Mouse (Mus musculus) CH12.LX (cell line): Measurements from ENCODE around the gene Olfr739. TPM values are rescaled to one million over a fixed set of nuclear protein-coding genes. Genes with fewer than 3 reads are reported as not detected.

Experiments used
- DNase-seq: peaks from one replicate; pipeline ENCODE4 v3.0.0-alpha.2; 2013; ENCODE audit errors: extremely low read depth
- H3K27ac ChIP-seq: 2 replicates; pipeline ENCODE4 v1.5.1; 2012; ENCODE audit warnings: low read depth, mild to moderate bottlenecking, control low read depth, moderate library complexity; ENCODE audit not compliant: insufficient read depth
- H3K27me3 ChIP-seq: replicated peaks from 2 replicates; pipeline ENCODE3; 2012; ENCODE audit warnings: inconsistent platforms
- H3K36me3 ChIP-seq, 2 experiments: replicated peaks in 1 of 2; 2 replicates each; pipeline versions ENCODE3 to v1.6.1; 2012; ENCODE audit warnings: inconsistent platforms in 1 of 2, low read length in 1 of 2, mild to moderate bottlenecking in 1 of 2, mixed read lengths in 1 of 2, moderate library complexity in 1 of 2; ENCODE audit not compliant: control insufficient read depth in 1 of 2, insufficient read depth in 1 of 2
- H3K4me1 ChIP-seq, 2 experiments: 2 replicates each; pipeline ENCODE4 v1.6.1; 2012; ENCODE audit warnings: inconsistent platforms in 1 of 2, moderate library complexity in 1 of 2; ENCODE audit not compliant: insufficient read depth in 2 of 2, control insufficient read depth in 1 of 2
- H3K4me2 ChIP-seq: 2 replicates; pipeline ENCODE4 v1.6.1; 2012; ENCODE audit warnings: low read depth, mild to moderate bottlenecking, control low read depth; ENCODE audit not compliant: poor library complexity, insufficient read depth, severe bottlenecking
- H3K4me3 ChIP-seq, 3 experiments: fragments of 150-350 bp in 1 of 3; sonication (generic) in 1 of 3; replicated peaks in 1 of 3; 2 replicates each; pipeline versions ENCODE3 to v1.5.1; 2011 to 2012; ENCODE audit warnings: low read depth in 2 of 3, low read length in 2 of 3, mild to moderate bottlenecking in 2 of 3, moderate library complexity in 2 of 3, control low read depth in 1 of 3, improper control_type of control experiment in 1 of 3, inconsistent platforms in 1 of 3, mixed read lengths in 1 of 3; ENCODE audit not compliant: poor library complexity in 1 of 3
- H3K79me2 ChIP-seq: replicated peaks from 2 replicates; pipeline ENCODE4 v1.6.1; 2012; ENCODE audit warnings: mild to moderate bottlenecking, moderate library complexity; ENCODE audit not compliant: control insufficient read depth, poor library complexity, insufficient read depth, severe bottlenecking; ENCODE audit errors: extremely low read depth
- H3K9ac ChIP-seq: 2 replicates; pipeline ENCODE4 v1.6.1; 2012; ENCODE audit warnings: low read depth, mild to moderate bottlenecking, control low read depth, moderate library complexity; ENCODE audit not compliant: insufficient read depth
- H3K9me3 ChIP-seq: replicated peaks from 2 replicates; pipeline ENCODE3; 2012; ENCODE audit warnings: low read length, inconsistent platforms, mixed read lengths
- CHD1 ChIP-seq: IDR thresholded peaks from 2 replicates; pipeline ENCODE4 v1.6.1; 2012; ENCODE audit warnings: low read depth, low read length, improper control_type of control experiment, inconsistent platforms
- CHD2 ChIP-seq: IDR thresholded peaks from 2 replicates; pipeline ENCODE4 v1.6.1; 2011; ENCODE audit warnings: low read length, improper control_type of control experiment
- CTCF ChIP-seq, 2 experiments: IDR thresholded peaks in 1 of 2; conservative IDR thresholded peaks in 1 of 2; 2 replicates each; pipeline ENCODE4 v1.5.1; 2011 to 2012; ENCODE audit warnings: low read depth in 2 of 2, low read length in 2 of 2, improper control_type of control experiment in 1 of 2, inconsistent platforms in 1 of 2, mild to moderate bottlenecking in 1 of 2, moderate library complexity in 1 of 2
- E2F4 ChIP-seq: IDR thresholded peaks from 2 replicates; pipeline ENCODE4 v1.6.1; 2011; ENCODE audit warnings: low read depth, low read length, improper control_type of control experiment; ENCODE audit not compliant: insufficient replicate concordance
- EP300 ChIP-seq: IDR thresholded peaks from 2 replicates; pipeline ENCODE4 v1.6.1; 2011; ENCODE audit warnings: low read length, improper control_type of control experiment
- GABPA ChIP-seq: IDR thresholded peaks from 2 replicates; pipeline ENCODE4 v1.6.1; 2012; ENCODE audit warnings: low read depth, low read length, improper control_type of control experiment, inconsistent platforms; ENCODE audit not compliant: insufficient replicate concordance
- HCFC1 ChIP-seq: IDR thresholded peaks from 2 replicates; pipeline ENCODE4 v1.6.1; 2012; ENCODE audit warnings: low read depth, mild to moderate bottlenecking, inconsistent platforms, low read length, improper control_type of control experiment
- IRF4 ChIP-seq: IDR thresholded peaks from 2 replicates; pipeline ENCODE4 v1.6.1; 2014; ENCODE audit warnings: low read depth, mild to moderate bottlenecking, inconsistent platforms, low read length, improper control_type of control experiment
- JUN ChIP-seq: IDR thresholded peaks from 2 replicates; pipeline ENCODE4 v1.6.1; 2011; ENCODE audit warnings: low read depth, mild to moderate bottlenecking, low read length, improper control_type of control experiment, moderate library complexity; ENCODE audit not compliant: insufficient read depth
- JUND ChIP-seq: conservative IDR thresholded peaks from 2 replicates; pipeline ENCODE4 v1.6.1; 2011; ENCODE audit warnings: low read depth, low read length, improper control_type of control experiment
- KAT2A ChIP-seq: IDR thresholded peaks from 2 replicates; pipeline ENCODE4 v1.6.1; 2012; ENCODE audit warnings: low read length, improper control_type of control experiment, inconsistent platforms; ENCODE audit not compliant: insufficient replicate concordance
- MAFK ChIP-seq: IDR thresholded peaks from 2 replicates; pipeline ENCODE4 v1.6.1; 2011; ENCODE audit warnings: low read length, improper control_type of control experiment; ENCODE audit not compliant: insufficient replicate concordance
- MEF2A ChIP-seq: IDR thresholded peaks from 2 replicates; pipeline ENCODE4 v1.6.1; 2014; ENCODE audit warnings: low read depth, mild to moderate bottlenecking, inconsistent platforms, low read length, improper control_type of control experiment, borderline replicate concordance
- MYC ChIP-seq: IDR thresholded peaks from 2 replicates; pipeline ENCODE4 v1.6.1; 2011; ENCODE audit warnings: low read depth, mild to moderate bottlenecking, improper control_type of control experiment, low read length
- NELFE ChIP-seq: IDR thresholded peaks from 2 replicates; pipeline ENCODE4 v1.6.1; 2011; ENCODE audit warnings: low read depth, low read length, improper control_type of control experiment
- POLR2A ChIP-seq: IDR thresholded peaks from 2 replicates; pipeline ENCODE4 v1.6.1; 2011; ENCODE audit warnings: low read depth, mild to moderate bottlenecking, improper control_type of control experiment, low read length
- RAD21 ChIP-seq: IDR thresholded peaks from 2 replicates; pipeline ENCODE4 v1.6.1; 2011; ENCODE audit warnings: low read depth, mild to moderate bottlenecking, low read length, improper control_type of control experiment, moderate library complexity
- RCOR1 ChIP-seq: conservative IDR thresholded peaks from 2 replicates; pipeline ENCODE4 v1.6.1; 2012; ENCODE audit warnings: low read depth, mild to moderate bottlenecking, inconsistent platforms, low read length, improper control_type of control experiment
- SIN3A ChIP-seq: IDR thresholded peaks from 2 replicates; pipeline ENCODE4 v1.6.1; 2012; ENCODE audit warnings: low read length, improper control_type of control experiment, inconsistent platforms
- SMC3 ChIP-seq: IDR thresholded peaks from 2 replicates; pipeline ENCODE4 v1.6.1; 2011; ENCODE audit warnings: low read depth, low read length, improper control_type of control experiment
- TCF12 ChIP-seq: IDR thresholded peaks from 2 replicates; pipeline ENCODE4 v1.6.1; 2014; ENCODE audit warnings: low read depth, mild to moderate bottlenecking, inconsistent platforms, low read length, improper control_type of control experiment
- USF1 ChIP-seq: IDR thresholded peaks from 2 replicates; pipeline ENCODE4 v1.6.1; 2014; ENCODE audit warnings: low read depth, mild to moderate bottlenecking, inconsistent platforms, low read length, improper control_type of control experiment
- ZKSCAN1 ChIP-seq: IDR thresholded peaks from 2 replicates; pipeline ENCODE4 v1.6.1; 2012; ENCODE audit warnings: low read depth, inconsistent platforms, low read length, improper control_type of control experiment, borderline replicate concordance
- dilution Hi-C: fragments of 300-500 bp; cut with MboI; formaldehyde crosslinking; loops from 2 replicates; pipeline ENCODE4 v1.14.3; 2020; ENCODE audit warnings: low sequenced_read_pairs; ENCODE audit not compliant: extremely low pct_unique_long_range_greater_than_20kb, extremely low pct_ligation_motif_present
- in situ Hi-C: fragments of 300-500 bp; cut with MboI; formaldehyde crosslinking; loops from 3 replicates; pipeline ENCODE4 v1.14.3; 2019; ENCODE audit warnings: low sequenced_read_pairs, low pct_ligation_motif_present, low pct_unique_long_range_greater_than_20kb, mixed read lengths
- polyA plus RNA-seq: library from polyadenylated mRNA; unstranded; fragments of >175 nt; gene quantifications from 2 replicates; pipeline ENCODE4 v1.2.1, GENCODE M21; 2012; ENCODE audit warnings: low read depth; ENCODE audit not compliant: insufficient read length
- total RNA-seq, 2 experiments: library from RNA; depleted of rRNA; stranded (reverse); fragments of 300-350 nt in 1 of 2; fragments of >200 nt in 1 of 2; gene quantifications; 2 replicates each; pipeline ENCODE4 v1.2.3; 2012 to 2014

The Olfr739 gene
- not detected in 2 replicates for total RNA-seq (2012; rRNA removed)
- not detected in 2 replicates for total RNA-seq (2014; rRNA removed)
- polyA plus RNA-seq = not detected in 2 replicates

DNA sequence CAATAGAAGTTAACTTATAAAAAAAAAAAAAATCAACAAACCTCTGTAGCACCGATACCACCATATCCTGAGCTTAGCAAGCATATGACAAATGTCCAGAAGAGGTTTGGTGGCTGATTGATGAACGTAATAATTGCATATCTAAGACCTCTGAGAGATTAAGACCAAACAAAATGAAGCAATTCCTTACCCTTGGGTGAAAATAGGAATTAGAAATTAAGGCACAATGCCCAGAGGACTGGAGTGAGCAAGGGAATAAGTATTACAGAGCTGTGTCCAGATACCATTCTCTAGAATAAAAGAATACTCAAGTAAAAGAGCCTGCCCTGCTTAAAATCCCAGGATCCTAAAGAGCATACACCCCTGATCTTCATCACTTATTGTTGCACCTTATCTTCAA lies at the start of gene Olfr739:
Gene Olfr739 (plus strand): TSS at position 301 of the 400 bp plus-strand sequence.
- TF ChIP-seq GABPA (no peak), TCF12 (no peak), RAD21 (no peak), ZKSCAN1 (no peak), KAT2A (no peak), IRF4 (no peak), POLR2A (no peak), JUN (no peak), SIN3A (no peak), CHD2 (no peak), MAFK (no peak), JUND (no peak)
- no peak for DNase-seq
- H3K4me3 ChIP-seq = no peak within 1 kb of the TSS
- no peaks in the 10 kb centered on the region for H3K9me3 ChIP-seq
- H3K4me2 ChIP-seq = no peak within 1 kb of the TSS
- no peak within 1 kb of the TSS for H3K27ac ChIP-seq
- no peak within 1 kb of the TSS for H3K9ac ChIP-seq
- no peaks in the 10 kb centered on the region for H3K27me3 ChIP-seq
- H3K4me1 ChIP-seq = no peaks in the 10 kb centered on the region
- H3K79me2 ChIP-seq = no peaks in the 10 kb centered on the region
- dilution Hi-C loops = no loop called here
- in situ Hi-C loops = no loop called here
- no peaks in the 10 kb centered on the region for H3K36me3 ChIP-seq

DNA sequence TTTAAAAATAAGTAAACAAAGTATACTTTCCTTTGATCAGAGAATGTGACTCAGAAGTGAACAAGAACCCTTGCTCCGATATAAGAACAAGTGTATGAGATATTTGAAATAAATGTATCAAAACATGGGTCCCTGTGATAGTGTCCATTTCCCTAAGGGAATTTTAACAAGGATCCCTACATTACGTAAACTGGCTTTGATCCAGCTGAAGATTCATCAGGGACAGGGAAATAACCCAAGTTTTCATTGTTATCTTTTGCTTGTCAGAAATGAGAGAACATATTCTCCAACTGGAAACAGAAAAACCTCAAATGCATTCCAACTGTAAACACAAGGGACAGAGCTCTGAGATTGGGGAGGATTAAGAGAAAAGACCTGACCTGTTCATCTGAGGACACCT lies 37.6 kb upstream of the Olfr739 start, which contains the start of gene Olfr736:
Gene Olfr736 (plus strand): TSS at position 301 of the 400 bp plus-strand sequence.
- H3K79me2 ChIP-seq = no peaks in the 10 kb centered on the region
- H3K4me1 ChIP-seq = no peaks in the 10 kb centered on the region
- dilution Hi-C loops = no loop called here

More for the DNA sequence above, 37.6 kb upstream of the Olfr739 start, which contains the start of gene Olfr736:
- H3K9me3 ChIP-seq = peaks cover 2% of the 10 kb centered on the region
- no peak within 1 kb of the TSS for H3K4me2 ChIP-seq
- no peak within 1 kb of the TSS for H3K27ac ChIP-seq
- H3K27me3 ChIP-seq = peaks cover 2% of the 10 kb centered on the region
- no peak within 1 kb of the TSS for H3K9ac ChIP-seq
- TF ChIP-seq HCFC1 (no peak), MYC (no peak), JUN (no peak), SMC3 (no peak), EP300 (no peak), CHD1 (no peak), NELFE (no peak), MAFK (no peak), RAD21 (no peak), USF1 (no peak), RCOR1 (no peak), JUND (no peak), CTCF (conservative IDR thresholded peaks at IDR 0.05 in 1 of 2, IDR thresholded peaks at IDR 0.05 in 1 of 2; ENCODE audit: low read depth in 2 of 2, low read length in 2 of 2) (no peak), KAT2A (no peak), MEF2A (no peak), E2F4 (no peak), CHD2 (no peak)
- DNase-seq = no peak
- no peaks in the 10 kb centered on the region for H3K36me3 ChIP-seq
- in situ Hi-C loops = no loop called here
- H3K4me3 ChIP-seq = no peak within 1 kb of the TSS
